Mouse (Mus musculus) cortical plate, adult 2 months (tissue): ENCODE measurements at regions not wholly inside any gene's neighbourhood (a gene's known extent, or its start where the extent isn't known, plus 50 kb on each side); places are given as distances from the start of the nearest gene placed in this dataset.

Source experiments
- H3K27ac ChIP-seq: fragments of 200-500 bp; 2 replicates; pipeline ENCODE4 v1.5.1; 2012; ENCODE audit warnings: low read length, control low read depth, inconsistent platforms; ENCODE audit not compliant: insufficient read depth
- H3K4me1 ChIP-seq: fragments of 200-500 bp; 2 replicates; pipeline ENCODE4 v1.6.1; 2011; ENCODE audit warnings: low read length; ENCODE audit not compliant: control insufficient read depth, insufficient read depth
- H3K4me3 ChIP-seq: fragments of 200-500 bp; 2 replicates; pipeline ENCODE4 v1.5.1; 2011; ENCODE audit warnings: mild to moderate bottlenecking, low read length, control low read depth; ENCODE audit not compliant: insufficient read depth
- CTCF ChIP-seq: fragments of 200-500 bp; IDR thresholded peaks from 2 replicates; pipeline ENCODE4 v1.5.1; 2011; ENCODE audit warnings: mild to moderate bottlenecking, control low read depth, low read length; ENCODE audit not compliant: insufficient read depth; ENCODE audit errors: extremely low read depth
- POLR2A ChIP-seq: fragments of 200-500 bp; IDR thresholded peaks from 2 replicates; pipeline ENCODE4 v1.6.1; 2011; ENCODE audit warnings: mild to moderate bottlenecking, low read length, control low read depth; ENCODE audit not compliant: insufficient read depth; ENCODE audit errors: extremely low read depth

GRCm38 (mm10) chr10:44997184-44997905 is 69.7 kb upstream of the Prep start:
- H3K4me3 ChIP-seq = no peak overlapping the region
- H3K4me1 ChIP-seq = no peaks in the 10 kb centered on the region; the same call in 1 of the 2 replicates
- no peak overlapping the region for H3K27ac ChIP-seq
- TF ChIP-seq POLR2A (no peak), CTCF (no peak)

GRCm38 (mm10) chr10:44995756-44996155 is 71.2 kb upstream of the Prep start:
- Histone ChIP-seq H3K4me3 (no peak overlapping the region), H3K27ac (no peak overlapping the region), H3K4me1 (no peaks in the 10 kb centered on the region; the same call in 1 of the 2 replicates)
- TF ChIP-seq POLR2A (no peak), CTCF (no peak)

GRCm38 (mm10) chr10:44994385-44995281 is 72.4 kb upstream of the Prep start:
- Histone ChIP-seq H3K27ac (no peak overlapping the region), H3K4me1 (no peaks in the 10 kb centered on the region), H3K4me3 (no peak overlapping the region)
- TF ChIP-seq CTCF (no peak), POLR2A (no peak)

GRCm38 (mm10) chr10:44993470-44994260 is 73.3 kb upstream of the Prep start:
- Histone ChIP-seq H3K4me1 (no peaks in the 10 kb centered on the region), H3K27ac (no peak overlapping the region), H3K4me3 (no peak overlapping the region)
- TF ChIP-seq POLR2A (no peak), CTCF (no peak)

GRCm38 (mm10) chr10:44989539-44989938 is 77.5 kb upstream of the Prep start:
- Histone ChIP-seq H3K27ac (no peak overlapping the region), H3K4me1 (no peaks in the 10 kb centered on the region), H3K4me3 (no peak overlapping the region)
- TF ChIP-seq POLR2A = no peak

GRCm38 (mm10) chr10:44988756-44989155 is 78.2 kb upstream of the Prep start:
- TF ChIP-seq POLR2A (no peak), CTCF (no peak)
- Histone ChIP-seq H3K4me1 (no peaks in the 10 kb centered on the region), H3K27ac (no peak overlapping the region), H3K4me3 (no peak overlapping the region)

- H3K4me1 ChIP-seq = no peaks in the 10 kb centered on the region
- TF ChIP-seq POLR2A = no peak
- TF ChIP-seq CTCF = no peak
- no peak overlapping the region for H3K4me3 ChIP-seq
- H3K27ac ChIP-seq = no peak overlapping the region
These were observed 79.4 kb upstream of the Prep start for GRCm38 (mm10) chr10:44987615-44988014.

GRCm38 (mm10) chr10:44981913-44982312 is 85.1 kb upstream of the Prep start:
- Histone ChIP-seq H3K27ac (no peak overlapping the region), H3K4me3 (no peak overlapping the region), H3K4me1 (no peaks in the 10 kb centered on the region)
- TF ChIP-seq CTCF = no peak
- TF ChIP-seq POLR2A = no peak

GRCm38 (mm10) chr10:44976815-44977214 is 90.2 kb upstream of the Prep start:
- Histone ChIP-seq H3K27ac (no peak overlapping the region), H3K4me3 (no peak overlapping the region), H3K4me1 (no peaks in the 10 kb centered on the region)
- no peak for TF ChIP-seq POLR2A
- no peak for TF ChIP-seq CTCF

- H3K4me1 ChIP-seq = no peaks in the 10 kb centered on the region
- TF ChIP-seq POLR2A (no peak), CTCF (no peak)
- no peak overlapping the region for H3K4me3 ChIP-seq
- H3K27ac ChIP-seq = no peak overlapping the region
These were observed 95.1 kb upstream of the Prep start for GRCm38 (mm10) chr10:44971911-44972310.
